Mouse (Mus musculus) hindbrain, embryonic 14.5 days (tissue): ENCODE data around the gene Map6. TPM values are rescaled to one million over a fixed set of nuclear protein-coding genes. Genes with fewer than 3 reads are reported as not detected.

Source experiments
- ATAC-seq: fragments of 200-750 bp; cut with Nextera tagmentation; 2 replicates; pipeline ENCODE4 v1.8.0; 2017; ENCODE audit warnings: moderate number of reproducible peaks, mild to moderate bottlenecking, moderate TSS enrichment, moderate library complexity; ENCODE audit not compliant: low FRiP score
- DNase-seq: peaks from one replicate; pipeline ENCODE4 v3.0.0-alpha.2; 2015; ENCODE audit warnings: low spot score
- H3K27ac ChIP-seq: fragments of 300-500 bp; sonication (generic); 2 replicates; pipeline ENCODE4 v1.5.1; 2014; ENCODE audit warnings: mild to moderate bottlenecking, moderate library complexity
- H3K27me3 ChIP-seq: fragments of 300-500 bp; sonication (generic); 2 replicates; pipeline ENCODE4 v1.6.1; 2014; ENCODE audit warnings: mild to moderate bottlenecking, low read length, mixed read lengths; ENCODE audit not compliant: control insufficient read depth, insufficient read depth
- H3K36me3 ChIP-seq: fragments of 300-500 bp; sonication (generic); replicated peaks from 2 replicates; pipeline ENCODE4 v1.6.1; 2014; ENCODE audit not compliant: control insufficient read depth, insufficient read depth
- H3K4me1 ChIP-seq: fragments of 300-500 bp; sonication (generic); replicated peaks from 2 replicates; pipeline ENCODE4 v1.6.1; 2014; ENCODE audit warnings: antibody characterized with exemption, low read length, mixed read lengths; ENCODE audit not compliant: control insufficient read depth, insufficient read depth
- H3K4me2 ChIP-seq: fragments of 300-500 bp; sonication (generic); replicated peaks from 2 replicates; pipeline ENCODE4 v1.6.1; 2014; ENCODE audit warnings: mild to moderate bottlenecking, moderate library complexity
- H3K4me3 ChIP-seq: fragments of 300-500 bp; sonication (generic); replicated peaks from 2 replicates; pipeline ENCODE4 v1.5.1; 2014; ENCODE audit warnings: mild to moderate bottlenecking, low read length
- H3K9ac ChIP-seq: fragments of 300-500 bp; sonication (generic); 2 replicates; pipeline ENCODE4 v1.6.1; 2014
- H3K9me3 ChIP-seq: fragments of 300-500 bp; sonication (generic); 2 replicates; pipeline ENCODE4 v1.6.1; 2016; ENCODE audit warnings: low read length; ENCODE audit not compliant: control insufficient read depth
- WGBS: fragments of 180-500 bp; shearing (Covaris S2); extraction: QIAGEN DNeasy Blood & Tissue Kit; methylation state at CpG from one replicate; pipeline ENCODE4 v1.1.7; 2014; 5-methylcytosine and 5-hydroxymethylcytosine counted together
- polyA plus RNA-seq: library from polyadenylated mRNA; unstranded; fragments of >200 nt; fragmentation: Nextera tagmentation; extraction: Ambion mirVana; gene quantifications from 2 replicates; pipeline ENCODE4 v1.2.1, GENCODE M21; 2014

The Map6 gene
- polyA plus RNA-seq, 1 experiment from 2014 or later, result 122 TPM

DNA sequence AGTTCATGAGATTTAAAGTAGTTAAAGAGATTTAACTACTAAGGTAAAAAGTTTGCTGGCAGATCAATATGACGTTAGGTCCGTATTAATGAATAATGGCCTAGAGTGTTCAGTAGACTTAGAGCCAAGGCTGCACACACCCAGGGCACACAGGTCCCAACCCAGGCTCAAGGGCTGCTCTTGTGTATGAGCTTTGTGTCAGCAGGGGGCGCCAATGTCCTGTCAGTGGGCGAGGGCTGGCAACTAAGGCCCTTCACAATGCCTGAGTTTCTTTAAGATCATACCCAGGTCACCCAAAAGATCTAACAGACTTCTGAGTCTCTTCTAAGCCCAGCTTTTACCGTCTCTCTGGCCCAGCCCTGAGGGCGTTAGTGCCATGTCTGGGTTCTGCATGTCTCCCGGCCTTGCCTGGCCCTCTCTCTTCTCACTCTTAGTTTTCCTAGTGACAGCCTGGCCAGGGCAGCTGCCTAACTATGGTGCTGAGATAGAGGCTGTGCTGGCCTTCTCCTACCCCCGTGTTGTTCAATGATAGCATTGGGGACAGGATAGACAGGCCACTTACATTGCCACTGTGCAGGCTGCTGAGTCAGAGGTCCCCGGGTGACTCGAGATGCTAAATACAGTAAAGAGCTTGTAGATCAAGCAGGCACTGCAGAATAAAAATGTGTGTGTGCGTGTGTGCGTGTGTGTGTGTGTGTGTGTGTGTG is 65.7 kb downstream of the Map6 start:
- no peak overlapping the region for H3K4me2 ChIP-seq
- DNase-seq, result peak; percentile 76
- 47% methylated on average over 12 of the region's 12 CpGs for WGBS
- H3K36me3 ChIP-seq, result peaks cover 39% of the 10 kb centered on the region
- no peak overlapping the region for H3K9ac ChIP-seq
- peak; percentile 64 for ATAC-seq
- no peak overlapping the region for H3K27ac ChIP-seq
- H3K9me3 ChIP-seq, result no peaks in the 10 kb centered on the region
- H3K27me3 ChIP-seq, result no peaks in the 10 kb centered on the region
- no peak overlapping the region for H3K4me3 ChIP-seq
- H3K4me1 ChIP-seq, result no peaks in the 10 kb centered on the region

DNA sequence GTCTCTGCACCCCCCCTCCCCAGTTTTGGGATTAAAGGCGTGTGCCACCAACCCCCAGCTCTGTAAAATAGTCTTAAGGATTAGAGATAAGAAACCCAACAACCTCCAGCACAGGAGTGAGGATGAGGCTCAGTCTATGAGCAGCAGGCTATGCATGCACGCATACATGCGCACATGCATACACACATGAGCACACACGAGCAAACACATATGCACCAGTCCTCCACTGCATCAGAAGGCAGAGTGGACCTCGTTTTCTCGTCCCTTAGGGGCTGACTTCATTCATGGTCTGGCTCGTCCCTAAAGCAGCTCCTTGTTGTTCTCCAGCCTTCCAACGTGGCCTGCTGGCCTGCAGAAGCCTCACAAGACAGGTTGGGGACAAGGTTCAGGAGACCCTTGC is 73.5 kb downstream of the Map6 start:
- H3K9ac ChIP-seq, result no peak overlapping the region
- no peak overlapping the region for H3K4me2 ChIP-seq
- H3K4me1 ChIP-seq, result no peaks in the 10 kb centered on the region
- H3K27ac ChIP-seq, result no peak overlapping the region
- peaks cover 23% of the 10 kb centered on the region for H3K36me3 ChIP-seq
- no peak for ATAC-seq
- no peaks in the 10 kb centered on the region for H3K9me3 ChIP-seq
- DNase-seq, result no peak
- H3K27me3 ChIP-seq, result no peaks in the 10 kb centered on the region
- H3K4me3 ChIP-seq, result no peak overlapping the region
- WGBS, result 80% methylated on average over 8 of the region's 8 CpGs

DNA sequence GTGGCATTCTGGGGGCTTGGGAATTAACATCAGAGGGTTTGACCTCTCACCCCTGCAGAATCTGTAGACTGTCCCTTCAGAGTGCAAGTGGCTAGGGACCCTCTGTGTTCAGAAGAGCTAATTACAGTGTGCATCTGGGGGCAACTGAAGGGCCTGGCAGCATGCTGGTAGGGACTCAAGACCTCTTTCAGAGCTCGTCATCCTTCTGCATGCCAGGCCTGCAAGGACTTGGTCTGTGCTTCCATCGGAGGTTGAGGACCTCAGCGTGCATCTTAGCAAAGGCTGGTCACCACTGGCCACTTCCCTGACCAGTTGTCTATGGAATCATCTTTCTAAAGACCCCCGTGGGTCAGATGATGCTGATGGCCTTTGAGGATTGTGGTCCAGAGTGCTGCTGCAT is 76.3 kb downstream of the Map6 start:
- Histone ChIP-seq H3K9ac (no peak overlapping the region), H3K4me2 (no peak overlapping the region), H3K36me3 (peaks cover 26% of the 10 kb centered on the region), H3K9me3 (no peaks in the 10 kb centered on the region), H3K27me3 (no peaks in the 10 kb centered on the region), H3K4me3 (no peak overlapping the region), H3K4me1 (no peaks in the 10 kb centered on the region), H3K27ac (no peak overlapping the region)
- WGBS, result 90% methylated on average over 4 of the region's 4 CpGs
- DNase-seq (no peak), ATAC-seq (no peak)

DNA sequence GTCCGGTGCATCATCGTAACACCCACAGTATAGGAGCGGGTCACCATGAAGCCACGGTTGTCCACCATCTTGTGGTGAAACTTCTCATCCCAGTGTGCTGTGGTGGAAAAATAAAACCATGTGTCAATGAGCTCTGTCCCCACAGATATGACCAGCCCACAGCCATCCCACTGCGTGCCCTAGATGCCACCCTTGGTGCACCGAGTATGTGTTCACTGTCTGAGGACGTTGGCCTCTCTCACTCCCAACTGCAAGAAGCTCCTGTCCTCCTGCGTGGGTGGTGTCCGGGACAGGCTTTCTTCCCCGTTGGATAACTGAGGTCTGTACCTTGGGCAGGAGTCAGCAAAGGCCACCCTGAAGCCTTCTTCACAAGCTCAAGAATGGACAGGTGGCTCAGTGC is 80.0 kb downstream of the Map6 start:
- Histone ChIP-seq H3K4me2 (no peak overlapping the region), H3K9me3 (no peaks in the 10 kb centered on the region), H3K9ac (no peak overlapping the region), H3K4me1 (peaks cover 16% of the 10 kb centered on the region), H3K27me3 (no peaks in the 10 kb centered on the region), H3K4me3 (no peak overlapping the region), H3K27ac (no peak overlapping the region), H3K36me3 (peaks cover 29% of the 10 kb centered on the region)
- no peak for DNase-seq
- WGBS, result 96% methylated on average over 10 of the region's 10 CpGs
- ATAC-seq, result no peak

DNA sequence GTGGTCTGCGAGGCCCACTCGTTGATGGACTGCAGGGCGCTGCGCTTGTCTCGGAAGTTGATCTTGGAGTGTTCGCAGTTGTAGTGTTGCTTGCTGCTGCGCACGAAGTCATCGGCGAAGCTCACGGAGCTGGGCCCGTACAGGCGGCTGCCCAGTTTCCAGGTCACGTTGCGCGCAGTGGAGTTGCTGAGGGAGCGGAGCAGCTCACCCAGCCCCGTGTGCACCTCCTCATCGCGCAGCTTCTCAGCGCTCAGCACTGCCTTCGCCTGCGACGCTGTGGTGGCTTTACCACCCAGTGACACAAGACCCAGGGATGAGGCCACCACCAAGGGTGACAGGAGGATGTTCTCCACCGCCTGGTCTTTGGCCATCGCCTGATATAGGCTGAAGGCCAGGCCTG is 81.6 kb downstream of the Map6 start:
- H3K9ac ChIP-seq, result no peak overlapping the region
- 96% methylated on average over 26 of the region's 26 CpGs for WGBS
- H3K27me3 ChIP-seq, result no peaks in the 10 kb centered on the region
- DNase-seq (no peak), ATAC-seq (no peak)
- H3K4me3 ChIP-seq, result no peak overlapping the region
- no peak overlapping the region for H3K27ac ChIP-seq
- peaks cover 29% of the 10 kb centered on the region for H3K36me3 ChIP-seq
- H3K9me3 ChIP-seq, result no peaks in the 10 kb centered on the region
- H3K4me1 ChIP-seq, result peaks cover 16% of the 10 kb centered on the region
- H3K4me2 ChIP-seq, result no peak overlapping the region

DNA sequence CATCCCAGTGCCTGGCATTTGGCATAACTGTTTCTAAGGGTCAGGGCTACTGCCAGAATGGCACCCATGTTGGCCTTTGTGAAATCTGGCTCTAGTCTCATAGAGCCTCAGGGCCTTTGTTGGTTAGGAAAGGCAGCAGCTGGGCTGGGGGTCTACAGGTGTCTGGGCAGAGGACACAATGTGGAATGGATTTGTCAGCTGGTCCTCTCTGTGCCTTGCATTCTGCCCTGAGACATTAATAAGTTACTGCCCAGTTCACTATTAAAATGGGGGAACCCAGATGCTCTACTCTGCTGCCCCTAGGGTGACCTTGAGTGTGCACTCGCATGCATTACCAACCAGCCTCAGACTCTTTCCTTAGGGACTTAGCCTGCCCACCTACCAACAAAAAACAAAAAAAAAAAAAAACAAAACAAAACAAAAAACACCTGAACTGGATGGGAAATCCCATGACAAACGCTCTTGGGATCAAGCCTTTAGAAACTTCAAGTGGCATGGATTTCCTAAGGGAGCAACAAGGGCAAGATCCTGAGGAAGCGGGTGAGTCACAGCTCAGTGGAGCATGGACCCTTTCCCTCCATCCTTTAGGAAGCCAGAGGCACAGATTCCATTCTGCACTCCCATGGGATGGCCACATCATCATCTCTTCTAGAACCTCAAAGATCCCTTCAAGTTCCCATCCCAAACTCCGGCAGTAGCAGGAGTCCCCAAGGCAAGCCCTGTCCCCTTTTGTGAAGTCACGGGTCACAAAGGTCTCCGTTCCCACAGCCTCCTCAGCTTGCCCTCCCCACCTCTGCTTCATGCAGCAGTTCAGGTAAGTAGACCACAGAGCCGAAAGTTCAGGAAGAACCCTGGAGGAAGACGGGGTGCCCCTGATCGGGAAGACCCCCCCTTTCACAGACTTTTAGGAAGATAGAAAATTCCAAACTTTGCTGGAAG is 82.8 kb downstream of the Map6 start:
- Histone ChIP-seq H3K4me3 (peak overlapping the region; percentile 40), H3K9ac (no peak overlapping the region), H3K36me3 (peaks cover 26% of the 10 kb centered on the region), H3K4me2 (peak overlapping the region; percentile 59), H3K27ac (no peak overlapping the region), H3K9me3 (no peaks in the 10 kb centered on the region), H3K4me1 (peaks cover 19% of the 10 kb centered on the region), H3K27me3 (no peaks in the 10 kb centered on the region)
- DNase-seq, result no peak
- no peak for ATAC-seq
- WGBS, result 73% methylated on average over 9 of the region's 9 CpGs

DNA sequence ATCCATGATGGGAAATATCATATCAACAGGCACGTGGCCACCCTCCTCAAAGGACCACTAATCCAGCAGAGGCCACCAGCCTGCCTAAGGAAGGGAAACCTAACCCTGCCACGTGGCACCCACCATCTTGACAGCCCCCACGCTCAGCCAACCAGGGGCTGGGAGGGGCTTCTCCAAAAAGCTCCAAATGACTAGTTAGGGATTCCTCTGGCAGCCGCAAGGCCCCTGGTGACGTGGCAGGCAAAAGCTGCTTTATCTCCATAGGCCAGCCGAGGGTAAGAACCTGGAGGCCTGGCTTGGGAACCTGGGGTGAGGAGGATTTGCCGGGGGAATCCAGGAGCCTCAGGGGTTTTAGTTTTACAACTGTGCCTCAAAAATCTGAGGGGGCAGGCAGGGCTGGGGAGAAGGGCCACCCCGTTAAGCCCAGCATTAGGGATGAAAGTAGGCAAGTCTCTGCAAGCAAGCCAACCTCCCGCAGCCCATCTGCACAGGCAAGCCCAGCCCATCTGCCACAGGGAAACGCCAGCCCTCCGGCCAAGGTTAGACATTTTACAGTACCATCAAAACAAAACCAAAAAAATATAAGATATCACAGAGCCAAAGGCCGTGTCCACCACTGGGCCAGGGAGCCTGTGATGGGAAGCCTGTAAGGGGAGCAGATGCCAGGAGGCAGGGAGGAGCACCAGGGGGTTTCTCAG is 84.0 kb downstream of the Map6 start:
- Histone ChIP-seq H3K27ac (peak overlapping the region; percentile 78), H3K4me3 (peak overlapping the region; percentile 40), H3K36me3 (peaks cover 17% of the 10 kb centered on the region; the same call in 1 of the 2 replicates), H3K9ac (peak overlapping the region; percentile 63), H3K4me1 (peaks cover 31% of the 10 kb centered on the region), H3K4me2 (peak overlapping the region; percentile 59), H3K27me3 (no peaks in the 10 kb centered on the region), H3K9me3 (no peaks in the 10 kb centered on the region)
- ATAC-seq, result no peak
- no peak for DNase-seq
- 7% methylated on average over 12 of the region's 12 CpGs for WGBS

DNA sequence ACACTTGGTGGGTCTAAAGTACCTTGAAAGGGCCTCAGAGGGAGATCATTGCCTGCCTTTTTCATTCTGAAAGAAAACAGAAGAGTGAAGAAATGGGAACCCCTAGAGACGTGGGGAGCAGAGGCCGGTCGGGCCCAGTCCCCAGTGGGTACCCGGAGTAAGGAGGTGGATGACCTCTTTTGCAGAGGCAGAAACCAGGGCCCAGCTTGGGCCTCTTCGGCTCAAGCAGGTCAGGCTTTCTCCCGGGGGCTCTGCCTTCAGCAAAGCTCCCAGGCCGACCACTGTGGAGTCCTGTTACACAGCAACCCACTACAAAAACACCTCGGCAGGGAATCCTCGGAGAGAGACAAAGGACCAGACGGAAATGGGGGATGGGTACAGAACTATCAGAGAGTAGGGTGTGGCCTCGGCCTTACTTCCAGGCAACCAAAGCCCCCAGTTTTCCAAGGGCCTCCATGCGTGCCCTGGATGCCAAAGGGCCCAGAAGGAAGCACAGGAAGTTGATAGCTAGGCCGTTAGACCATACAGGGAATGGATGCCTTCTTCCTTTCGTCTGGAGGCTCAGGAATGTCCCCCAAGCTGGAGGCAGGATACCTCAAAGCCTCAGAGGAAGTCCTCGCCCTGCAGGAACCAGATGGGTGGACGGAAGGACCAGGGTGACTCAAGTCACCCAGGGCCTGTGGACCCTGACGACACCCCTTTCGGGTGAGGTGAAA is 84.7 kb downstream of the Map6 start:
- peak; percentile 64 for DNase-seq
- H3K27me3 ChIP-seq, result no peaks in the 10 kb centered on the region
- peak overlapping the region; percentile 40 for H3K4me3 ChIP-seq
- H3K4me2 ChIP-seq, result peak overlapping the region; percentile 59
- H3K9me3 ChIP-seq, result no peaks in the 10 kb centered on the region
- H3K9ac ChIP-seq, result peak overlapping the region; percentile 63
- H3K27ac ChIP-seq, result peak overlapping the region; percentile 78
- peaks cover 39% of the 10 kb centered on the region for H3K4me1 ChIP-seq
- H3K36me3 ChIP-seq, result peaks cover 10% of the 10 kb centered on the region; the same call in 1 of the 2 replicates
- ATAC-seq, result peak; percentile 41; the same call in 1 of the 2 replicates
- 4% methylated on average over 18 of the region's 18 CpGs for WGBS
